Mouse (Mus musculus) erythroblast, embryonic 14.5 days (primary cell): ENCODE measurements around the gene Zfpm1. TPM values are rescaled to one million over a fixed set of nuclear protein-coding genes. Genes with fewer than 3 reads are reported as not detected.
"Not testable (repeated sequence)": the region's sequence is repeated elsewhere in the genome, so short reads cannot be mapped to it uniquely, and the experiment has no call there.

ENCODE experiments used
- H3K27me3 ChIP-seq: 2 replicates; pipeline ENCODE4 v1.6.1; 2012; ENCODE audit warnings: inconsistent platforms; ENCODE audit not compliant: control insufficient read depth
- H3K36me3 ChIP-seq: 2 replicates; pipeline ENCODE4 v1.6.1; 2012; ENCODE audit warnings: mild to moderate bottlenecking, inconsistent platforms; ENCODE audit not compliant: control insufficient read depth
- H3K4me1 ChIP-seq: 2 replicates; pipeline ENCODE4 v1.6.1; 2012; ENCODE audit warnings: inconsistent platforms; ENCODE audit not compliant: control insufficient read depth
- H3K4me3 ChIP-seq: replicated peaks from 2 replicates; pipeline ENCODE3; 2012; ENCODE audit warnings: moderate library complexity, mild to moderate bottlenecking, inconsistent platforms
- H3K9me3 ChIP-seq: 2 replicates; pipeline ENCODE4 v1.6.1; 2012; ENCODE audit warnings: low read length, inconsistent platforms, mixed read lengths; ENCODE audit not compliant: control insufficient read depth
- GATA1 ChIP-seq: IDR thresholded peaks from 2 replicates; pipeline ENCODE4 v1.6.1; 2012; ENCODE audit warnings: low read length, inconsistent platforms, mixed read lengths
- TAL1 ChIP-seq: IDR thresholded peaks from 3 replicates; pipeline ENCODE4 v1.6.1; 2012; ENCODE audit warnings: low read length, inconsistent platforms, mixed read lengths
- polyA plus RNA-seq: library from polyadenylated mRNA; stranded (reverse); fragments of >175 nt; gene quantifications from 2 replicates; pipeline ENCODE4 v1.2.3, GENCODE M21; 2012

The Zfpm1 gene
- polyA plus RNA-seq, 1 experiment = 331 TPM

GRCm38 (mm10) chr8:122314899-122315496, 33.1 kb downstream of the Zfpm1 start:
- peaks cover 100% of the 10 kb centered on the region for H3K4me1 ChIP-seq

GRCm38 (mm10) chr8:122316402-122316801, 34.5 kb downstream of the Zfpm1 start:
- Histone ChIP-seq H3K4me3 (no peak overlapping the region), H3K4me1 (peaks cover 100% of the 10 kb centered on the region), H3K9me3 (no peaks in the 10 kb centered on the region), H3K36me3 (peaks cover 100% of the 10 kb centered on the region), H3K27me3 (no peaks in the 10 kb centered on the region)
- TF ChIP-seq TAL1 (no peak), GATA1 (no peak)

More at GRCm38 (mm10) chr8:122314899-122315496, 33.1 kb downstream of the Zfpm1 start:
- Histone ChIP-seq H3K4me3 (no peak overlapping the region), H3K9me3 (no peaks in the 10 kb centered on the region), H3K27me3 (no peaks in the 10 kb centered on the region), H3K36me3 (peaks cover 100% of the 10 kb centered on the region)
- no peak for TF ChIP-seq TAL1
- no peak for TF ChIP-seq GATA1

- no peaks in the 10 kb centered on the region for H3K27me3 ChIP-seq
- TF ChIP-seq TAL1 (no peak), GATA1 (no peak)
- peaks cover 100% of the 10 kb centered on the region for H3K4me1 ChIP-seq
- peaks cover 100% of the 10 kb centered on the region for H3K36me3 ChIP-seq
- peak overlapping the region; percentile 29 for H3K4me3 ChIP-seq
- no peaks in the 10 kb centered on the region for H3K9me3 ChIP-seq
Measured at GRCm38 (mm10) chr8:122317918-122318475, 36.1 kb downstream of the Zfpm1 start.

GRCm38 (mm10) chr8:122319045-122319707, 37.2 kb downstream of the Zfpm1 start:
- H3K4me3 ChIP-seq = peak overlapping the region; percentile 33
- TF ChIP-seq GATA1 = peak; percentile 86
- TF ChIP-seq TAL1 = peak; percentile 38; the same call in 1 of the 3 replicates
- H3K36me3 ChIP-seq = peaks cover 99% of the 10 kb centered on the region
- peaks cover 100% of the 10 kb centered on the region for H3K4me1 ChIP-seq
- H3K9me3 ChIP-seq = no peaks in the 10 kb centered on the region
- H3K27me3 ChIP-seq = no peaks in the 10 kb centered on the region

GRCm38 (mm10) chr8:122319708-122320075, 37.8 kb downstream of the Zfpm1 start:
- no peaks in the 10 kb centered on the region for H3K27me3 ChIP-seq
- H3K4me3 ChIP-seq = peak overlapping the region; percentile 25
- H3K9me3 ChIP-seq = no peaks in the 10 kb centered on the region
- peaks cover 100% of the 10 kb centered on the region for H3K4me1 ChIP-seq
- peaks cover 99% of the 10 kb centered on the region for H3K36me3 ChIP-seq
- TF ChIP-seq TAL1 (no peak), GATA1 (no peak)

- TF ChIP-seq TAL1 (no peak), GATA1 (no peak)
- Histone ChIP-seq H3K4me1 (peaks cover 100% of the 10 kb centered on the region), H3K36me3 (peaks cover 99% of the 10 kb centered on the region), H3K9me3 (no peaks in the 10 kb centered on the region), H3K4me3 (peak overlapping the region; percentile 58), H3K27me3 (no peaks in the 10 kb centered on the region)
Measured at GRCm38 (mm10) chr8:122320541-122320940, 38.6 kb downstream of the Zfpm1 start.

GRCm38 (mm10) chr8:122321455-122321921, 39.5 kb downstream of the Zfpm1 start:
- no peaks in the 10 kb centered on the region for H3K27me3 ChIP-seq
- H3K4me1 ChIP-seq = peaks cover 100% of the 10 kb centered on the region
- peaks cover 99% of the 10 kb centered on the region for H3K36me3 ChIP-seq
- TF ChIP-seq TAL1 = peak; percentile 98
- TF ChIP-seq GATA1 = peak; percentile 97
- H3K9me3 ChIP-seq = no peaks in the 10 kb centered on the region
- peak overlapping the region; percentile 58 for H3K4me3 ChIP-seq

- TF ChIP-seq TAL1 (no peak), GATA1 (no peak)
- no peaks in the 10 kb centered on the region for H3K27me3 ChIP-seq
- no peaks in the 10 kb centered on the region for H3K9me3 ChIP-seq
- H3K4me1 ChIP-seq = peaks cover 100% of the 10 kb centered on the region
- peaks cover 99% of the 10 kb centered on the region for H3K36me3 ChIP-seq
- H3K4me3 ChIP-seq = peak overlapping the region; percentile 58
Measured at GRCm38 (mm10) chr8:122322126-122322525, 40.2 kb downstream of the Zfpm1 start.

GRCm38 (mm10) chr8:122322792-122323191, 40.9 kb downstream of the Zfpm1 start:
- H3K36me3 ChIP-seq = peaks cover 99% of the 10 kb centered on the region
- H3K4me1 ChIP-seq = peaks cover 100% of the 10 kb centered on the region
- TF ChIP-seq GATA1 (peak; percentile 81), TAL1 (no peak)
- peak overlapping the region; percentile 58 for H3K4me3 ChIP-seq
- H3K9me3 ChIP-seq = no peaks in the 10 kb centered on the region
- no peaks in the 10 kb centered on the region for H3K27me3 ChIP-seq

- H3K27me3 ChIP-seq, H3K9me3 ChIP-seq: not testable (repeated sequence)
- Histone ChIP-seq H3K4me3 (peak overlapping the region; percentile 58), H3K36me3 (peaks cover 99% of the 10 kb centered on the region), H3K4me1 (peaks cover 100% of the 10 kb centered on the region)
Measured at GRCm38 (mm10) chr8:122323951-122324402, 42.0 kb downstream of the Zfpm1 start.
